Mouse (Mus musculus): ENCODE data around the gene Fam83c. TPM values are rescaled to one million over a fixed set of nuclear protein-coding genes. Genes with fewer than 3 reads are reported as not detected.

Gene Fam83c
- polyA plus RNA-seq, 1 experiment from 2014 or later: 0.74 TPM

DNA sequence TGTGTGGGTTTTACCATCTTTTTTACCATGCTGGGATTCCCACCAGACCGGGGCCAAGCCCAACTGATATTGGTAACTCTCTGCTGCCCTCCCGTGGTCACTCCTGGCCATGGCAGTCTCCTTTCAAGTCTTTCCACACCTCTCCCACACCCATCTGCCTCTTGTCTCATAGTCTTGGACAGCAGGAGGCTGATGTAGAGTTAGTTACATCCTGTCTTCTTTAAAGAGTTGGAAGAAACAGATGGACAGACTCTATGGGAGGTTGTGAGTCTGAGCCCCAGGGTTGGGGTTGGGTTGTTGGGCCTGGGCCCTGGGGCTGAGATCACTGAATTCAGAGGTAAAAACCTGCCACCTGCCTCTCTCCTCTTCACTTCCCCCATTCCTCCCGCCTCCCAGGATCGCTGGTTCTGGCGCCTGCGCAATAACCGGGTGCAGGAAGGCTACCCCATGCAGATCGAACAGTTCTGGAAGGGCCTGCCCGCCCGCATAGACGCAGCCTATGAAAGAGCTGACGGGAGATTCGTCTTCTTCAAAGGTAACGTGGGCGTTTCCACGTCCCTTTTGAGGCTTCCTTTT lies 22.7 kb downstream of the Fam83c start:
- 42% methylated on average over 16 of the region's 16 CpGs for WGBS
- peak; percentile 50 for DNase-seq (ENCODE audit: low spot score)
- ATAC-seq (ENCODE audit: low read depth): no peak

DNA sequence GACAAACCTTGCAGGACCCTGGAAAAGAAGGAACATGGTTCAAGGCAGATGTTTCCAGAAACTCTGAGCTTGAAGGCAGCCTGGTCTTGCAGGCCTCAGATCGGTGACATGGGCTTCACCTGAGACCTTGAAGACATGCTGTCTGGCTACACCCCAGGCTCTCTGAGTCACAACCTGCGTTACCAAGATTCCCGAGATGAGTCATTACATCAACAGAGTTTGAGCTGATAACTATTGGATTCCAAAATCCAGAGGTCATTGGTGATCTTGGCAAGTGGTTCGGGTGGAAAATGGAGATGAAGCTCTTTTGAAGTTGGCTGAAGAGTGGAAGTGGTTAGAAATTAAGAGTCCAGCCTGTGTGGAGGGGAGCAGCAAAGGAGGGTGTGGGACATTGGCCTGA lies 25.0 kb downstream of the Fam83c start:
- WGBS: 81% methylated on average over 4 of the region's 4 CpGs

More for the DNA sequence above, 22.7 kb downstream of the Fam83c start:
- Histone ChIP-seq H3K36me3 (ENCODE audit: control insufficient read depth, insufficient read depth, low read length) (no peaks in the 10 kb centered on the region), H3K9me3 (ENCODE audit: control insufficient read depth, low read length) (no peaks in the 10 kb centered on the region), H3K9ac (ENCODE audit: low read depth, low read length) (no peak overlapping the region), H3K4me3 (ENCODE audit: low read depth, low read length) (no peak overlapping the region), H3K4me2 (ENCODE audit: low read depth, low read length) (no peak overlapping the region), H3K27ac (replicated peaks; ENCODE audit: low read depth, low read length) (no peak overlapping the region), H3K27me3 (replicated peaks; ENCODE audit: control insufficient read depth, insufficient read depth, low read length) (no peaks in the 10 kb centered on the region), H3K4me1 (ENCODE audit: control insufficient read depth, insufficient read depth, low read length) (no peaks in the 10 kb centered on the region)

DNA sequence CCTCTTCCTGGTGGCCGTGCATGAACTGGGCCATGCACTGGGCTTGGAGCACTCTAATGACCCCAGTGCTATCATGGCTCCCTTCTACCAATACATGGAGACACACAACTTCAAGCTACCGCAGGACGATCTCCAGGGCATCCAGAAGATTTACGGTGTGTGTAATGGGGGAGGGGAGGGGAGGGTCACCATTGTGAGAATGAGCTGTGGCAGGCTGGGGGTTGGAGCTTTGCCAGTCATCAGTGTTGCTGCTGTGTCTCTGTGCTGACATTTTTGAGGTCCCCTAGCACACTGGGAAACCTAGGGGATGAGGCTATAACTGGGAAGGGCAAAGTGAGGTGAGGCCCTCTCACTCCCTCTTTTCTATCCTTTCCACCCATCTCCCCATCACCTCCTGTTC lies 27.2 kb downstream of the Fam83c start:
- DNase-seq (ENCODE audit: low spot score) (no peak), ATAC-seq (ENCODE audit: low read depth) (no peak)
- no peaks in the 10 kb centered on the region for H3K27me3 ChIP-seq (replicated peaks; ENCODE audit: control insufficient read depth, insufficient read depth, low read length)
- no peak overlapping the region for H3K27ac ChIP-seq (replicated peaks; ENCODE audit: low read depth, low read length)
- H3K9ac ChIP-seq (ENCODE audit: low read depth, low read length): no peak overlapping the region
- H3K4me1 ChIP-seq (ENCODE audit: control insufficient read depth, insufficient read depth, low read length): no peaks in the 10 kb centered on the region
- H3K4me2 ChIP-seq (ENCODE audit: low read depth, low read length): no peak overlapping the region
- no peaks in the 10 kb centered on the region for H3K9me3 ChIP-seq (ENCODE audit: control insufficient read depth, low read length)
- WGBS: 73% methylated on average over 4 of the region's 4 CpGs
- H3K4me3 ChIP-seq (ENCODE audit: low read depth, low read length): no peak overlapping the region
- no peaks in the 10 kb centered on the region for H3K36me3 ChIP-seq (ENCODE audit: control insufficient read depth, insufficient read depth, low read length)

More for the DNA sequence above, 25.0 kb downstream of the Fam83c start:
- H3K9ac ChIP-seq (ENCODE audit: low read depth, low read length): no peak overlapping the region
- no peak overlapping the region for H3K27ac ChIP-seq (replicated peaks; ENCODE audit: low read depth, low read length)
- H3K9me3 ChIP-seq (ENCODE audit: control insufficient read depth, low read length): no peaks in the 10 kb centered on the region
- no peaks in the 10 kb centered on the region for H3K27me3 ChIP-seq (replicated peaks; ENCODE audit: control insufficient read depth, insufficient read depth, low read length)
- H3K36me3 ChIP-seq (ENCODE audit: control insufficient read depth, insufficient read depth, low read length): no peaks in the 10 kb centered on the region
- H3K4me1 ChIP-seq (ENCODE audit: control insufficient read depth, insufficient read depth, low read length): no peaks in the 10 kb centered on the region
- DNase-seq (ENCODE audit: low spot score) (no peak), ATAC-seq (ENCODE audit: low read depth) (no peak)
- H3K4me2 ChIP-seq (ENCODE audit: low read depth, low read length): no peak overlapping the region
- no peak overlapping the region for H3K4me3 ChIP-seq (ENCODE audit: low read depth, low read length)

DNA sequence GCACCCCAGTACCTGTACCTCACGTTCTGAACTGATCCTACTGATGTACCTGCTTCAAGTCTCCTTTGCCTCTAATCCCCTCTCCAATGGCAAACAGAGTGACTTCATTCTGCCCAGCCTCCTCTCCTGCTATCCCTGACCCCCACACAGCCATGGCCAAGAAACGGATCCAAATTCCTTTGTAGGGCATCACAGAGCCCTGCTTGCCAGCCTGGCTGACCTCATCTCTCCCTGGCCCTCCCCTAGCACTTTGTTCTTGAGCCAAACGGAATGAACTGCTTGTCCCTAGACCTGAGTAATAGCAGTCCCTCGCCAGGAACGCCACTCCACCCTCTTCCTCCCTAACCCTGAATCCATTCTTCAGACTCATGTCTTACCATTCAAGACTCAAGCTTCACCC lies 28.1 kb downstream of the Fam83c start:
- WGBS: 60% methylated on average over 5 of the region's 5 CpGs
- Histone ChIP-seq H3K4me1 (ENCODE audit: control insufficient read depth, insufficient read depth, low read length) (no peaks in the 10 kb centered on the region), H3K9me3 (ENCODE audit: control insufficient read depth, low read length) (no peaks in the 10 kb centered on the region), H3K9ac (ENCODE audit: low read depth, low read length) (no peak overlapping the region), H3K27ac (replicated peaks; ENCODE audit: low read depth, low read length) (no peak overlapping the region), H3K4me2 (ENCODE audit: low read depth, low read length) (no peak overlapping the region), H3K27me3 (replicated peaks; ENCODE audit: control insufficient read depth, insufficient read depth, low read length) (no peaks in the 10 kb centered on the region), H3K4me3 (ENCODE audit: low read depth, low read length) (no peak overlapping the region), H3K36me3 (ENCODE audit: control insufficient read depth, insufficient read depth, low read length) (no peaks in the 10 kb centered on the region)
- DNase-seq (ENCODE audit: low spot score) (no peak), ATAC-seq (ENCODE audit: low read depth) (no peak)

DNA sequence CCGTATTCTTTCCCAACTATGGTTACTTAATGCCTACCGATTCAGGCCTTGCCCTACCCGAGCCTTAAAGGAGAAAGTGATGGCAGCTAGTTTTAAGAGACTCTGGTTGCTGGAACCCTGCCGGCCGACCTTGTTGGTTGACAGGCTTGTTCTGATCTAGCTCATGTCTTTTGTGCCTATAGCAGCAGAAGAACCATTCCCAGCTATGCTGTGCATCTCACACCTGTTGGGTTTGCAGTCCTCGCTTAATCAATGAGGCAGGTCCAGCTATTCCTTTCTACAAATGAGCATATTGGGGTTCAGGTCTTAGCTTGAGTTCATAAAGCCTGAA lies 28.8 kb downstream of the Fam83c start:
- no peaks in the 10 kb centered on the region for H3K9me3 ChIP-seq (ENCODE audit: control insufficient read depth, low read length)
- no peak overlapping the region for H3K4me3 ChIP-seq (ENCODE audit: low read depth, low read length)
- no peak overlapping the region for H3K27ac ChIP-seq (replicated peaks; ENCODE audit: low read depth, low read length)
- DNase-seq (ENCODE audit: low spot score) (no peak), ATAC-seq (ENCODE audit: low read depth) (no peak)
- H3K4me1 ChIP-seq (ENCODE audit: control insufficient read depth, insufficient read depth, low read length): no peaks in the 10 kb centered on the region
- 86% methylated on average over 6 of the region's 6 CpGs for WGBS
- no peaks in the 10 kb centered on the region for H3K27me3 ChIP-seq (replicated peaks; ENCODE audit: control insufficient read depth, insufficient read depth, low read length)
- H3K4me2 ChIP-seq (ENCODE audit: low read depth, low read length): no peak overlapping the region
- no peak overlapping the region for H3K9ac ChIP-seq (ENCODE audit: low read depth, low read length)
- no peaks in the 10 kb centered on the region for H3K36me3 ChIP-seq (ENCODE audit: control insufficient read depth, insufficient read depth, low read length)

DNA sequence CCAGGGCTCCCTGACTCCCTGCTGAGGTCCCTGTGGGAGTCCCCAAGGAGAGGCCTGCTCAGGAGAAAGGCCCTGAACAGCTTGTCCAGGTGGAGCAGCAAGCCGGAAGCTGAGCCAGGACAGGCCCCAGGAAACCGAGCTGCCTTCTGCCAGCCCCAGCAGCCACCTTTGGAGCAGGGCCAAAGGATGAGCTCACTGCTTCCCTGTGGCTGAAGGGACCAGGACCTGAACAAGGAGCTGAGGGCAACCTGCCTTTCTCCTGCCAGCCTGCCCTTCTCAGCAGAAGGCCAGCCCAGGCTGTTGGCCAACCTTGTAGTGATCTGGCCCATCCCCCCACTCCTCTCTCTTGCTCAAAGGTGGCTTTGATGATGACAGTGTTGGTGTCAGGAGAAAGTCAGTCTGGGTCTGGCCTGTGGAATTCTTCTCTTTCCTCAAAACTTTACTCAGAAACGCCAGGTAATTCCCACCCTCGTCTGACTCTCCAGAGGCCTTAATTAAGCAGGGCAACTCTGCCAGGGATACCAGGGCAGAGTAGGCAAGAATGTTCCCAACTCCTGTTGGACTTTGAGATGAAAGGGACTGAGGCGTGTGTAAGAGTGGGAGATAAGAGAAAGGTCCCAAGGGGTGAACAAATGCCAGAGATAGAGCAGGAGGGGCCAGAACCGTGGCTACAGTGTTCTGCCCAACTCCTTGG lies 29.3 kb downstream of the Fam83c start:
- Histone ChIP-seq H3K4me3 (ENCODE audit: low read depth, low read length) (no peak overlapping the region), H3K36me3 (ENCODE audit: control insufficient read depth, insufficient read depth, low read length) (no peaks in the 10 kb centered on the region), H3K9me3 (ENCODE audit: control insufficient read depth, low read length) (no peaks in the 10 kb centered on the region), H3K4me1 (ENCODE audit: control insufficient read depth, insufficient read depth, low read length) (no peaks in the 10 kb centered on the region), H3K9ac (ENCODE audit: low read depth, low read length) (no peak overlapping the region), H3K27me3 (replicated peaks; ENCODE audit: control insufficient read depth, insufficient read depth, low read length) (no peaks in the 10 kb centered on the region), H3K4me2 (ENCODE audit: low read depth, low read length) (no peak overlapping the region), H3K27ac (replicated peaks; ENCODE audit: low read depth, low read length) (no peak overlapping the region)
- 49% methylated on average over 6 of the region's 6 CpGs for WGBS
- no peak for ATAC-seq (ENCODE audit: low read depth)
- DNase-seq (ENCODE audit: low spot score): peak; percentile 11

DNA sequence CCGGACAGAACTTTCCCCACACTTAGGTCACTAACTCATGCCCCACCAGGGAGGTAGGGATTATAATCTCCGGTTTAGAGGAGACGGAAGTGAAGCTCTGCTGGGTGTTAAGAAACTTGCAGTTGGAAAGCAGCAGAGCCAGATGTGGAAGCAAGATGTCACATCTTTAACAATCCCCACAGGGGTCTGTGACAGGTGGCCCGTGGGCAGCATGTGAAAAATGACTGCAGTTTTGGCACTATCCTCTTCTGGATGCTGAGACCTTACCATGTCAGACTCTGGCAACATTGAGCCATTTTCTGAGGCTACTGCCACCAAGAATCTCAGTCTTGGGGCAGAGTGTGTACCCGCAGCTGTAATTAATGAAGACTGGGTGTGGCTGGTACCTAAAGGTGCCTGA lies 30.6 kb downstream of the Fam83c start:
- no peak overlapping the region for H3K4me3 ChIP-seq (ENCODE audit: low read depth, low read length)
- 63% methylated on average over 5 of the region's 5 CpGs for WGBS

DNA sequence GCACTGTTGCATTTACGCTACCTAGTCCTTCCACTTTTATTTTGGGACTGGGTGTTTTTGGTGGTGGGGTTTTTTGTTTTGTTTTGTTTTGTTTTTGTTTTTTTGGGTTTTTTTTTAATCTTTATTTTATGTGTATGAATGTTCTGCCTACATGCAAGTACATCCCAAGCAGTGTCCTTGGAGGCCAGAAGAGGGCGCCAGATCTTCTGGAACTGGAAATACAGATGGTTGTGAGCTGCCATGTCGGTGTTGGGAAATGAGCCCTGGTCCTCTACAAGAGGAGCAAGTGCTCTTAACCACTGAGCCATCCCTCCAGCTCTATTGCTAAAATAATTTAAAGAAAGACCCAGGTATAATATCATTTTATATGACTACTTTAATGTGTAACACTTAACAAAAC lies 31.9 kb downstream of the Fam83c start:
- no peaks in the 10 kb centered on the region for H3K9me3 ChIP-seq (ENCODE audit: control insufficient read depth, low read length)
- no peaks in the 10 kb centered on the region for H3K36me3 ChIP-seq (ENCODE audit: control insufficient read depth, insufficient read depth, low read length)
- no peak for DNase-seq (ENCODE audit: low spot score)
- ATAC-seq (ENCODE audit: low read depth): no peak
- no peak overlapping the region for H3K4me2 ChIP-seq (ENCODE audit: low read depth, low read length)
- no peak overlapping the region for H3K27ac ChIP-seq (replicated peaks; ENCODE audit: low read depth, low read length)
- no peak overlapping the region for H3K9ac ChIP-seq (ENCODE audit: low read depth, low read length)
- H3K4me1 ChIP-seq (ENCODE audit: control insufficient read depth, insufficient read depth, low read length): no peaks in the 10 kb centered on the region
- H3K4me3 ChIP-seq (ENCODE audit: low read depth, low read length): no peak overlapping the region
- 51% methylated on average over 3 of the region's 3 CpGs for WGBS
- no peaks in the 10 kb centered on the region for H3K27me3 ChIP-seq (replicated peaks; ENCODE audit: control insufficient read depth, insufficient read depth, low read length)

More for the DNA sequence above, 30.6 kb downstream of the Fam83c start:
- Histone ChIP-seq H3K4me2 (ENCODE audit: low read depth, low read length) (no peak overlapping the region), H3K36me3 (ENCODE audit: control insufficient read depth, insufficient read depth, low read length) (no peaks in the 10 kb centered on the region), H3K4me1 (ENCODE audit: control insufficient read depth, insufficient read depth, low read length) (no peaks in the 10 kb centered on the region), H3K27ac (replicated peaks; ENCODE audit: low read depth, low read length) (no peak overlapping the region), H3K9ac (ENCODE audit: low read depth, low read length) (no peak overlapping the region), H3K9me3 (ENCODE audit: control insufficient read depth, low read length) (no peaks in the 10 kb centered on the region), H3K27me3 (replicated peaks; ENCODE audit: control insufficient read depth, insufficient read depth, low read length) (no peaks in the 10 kb centered on the region)
- no peak for DNase-seq (ENCODE audit: low spot score)
- ATAC-seq (ENCODE audit: low read depth): no peak

DNA sequence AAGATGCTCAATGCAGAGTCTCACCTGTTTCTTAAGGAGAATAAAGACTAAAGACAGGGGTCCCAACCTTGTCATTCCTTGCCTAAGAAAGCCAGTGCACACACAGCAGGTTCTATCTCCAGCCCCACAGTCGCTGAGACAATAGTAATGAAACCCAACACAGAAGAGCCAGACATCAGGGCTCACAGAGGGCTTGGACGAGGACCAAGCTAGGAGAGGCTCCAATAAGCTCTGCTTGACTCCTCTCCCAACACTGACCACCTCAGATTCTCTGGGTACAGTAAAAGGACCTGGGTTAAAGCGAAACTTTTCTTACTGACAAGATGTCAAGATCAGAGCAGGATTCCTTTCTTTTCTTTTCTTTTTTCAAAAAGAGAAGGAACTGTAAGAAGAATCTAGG lies 36.0 kb downstream of the Fam83c start:
- H3K9me3 ChIP-seq (ENCODE audit: control insufficient read depth, low read length): no peaks in the 10 kb centered on the region
- H3K36me3 ChIP-seq (ENCODE audit: control insufficient read depth, insufficient read depth, low read length): no peaks in the 10 kb centered on the region

More for the DNA sequence above, 36.0 kb downstream of the Fam83c start:
- Histone ChIP-seq H3K27ac (replicated peaks; ENCODE audit: low read depth, low read length) (no peak overlapping the region), H3K9ac (ENCODE audit: low read depth, low read length) (no peak overlapping the region), H3K4me2 (ENCODE audit: low read depth, low read length) (no peak overlapping the region), H3K4me3 (ENCODE audit: low read depth, low read length) (no peak overlapping the region), H3K27me3 (replicated peaks; ENCODE audit: control insufficient read depth, insufficient read depth, low read length) (no peaks in the 10 kb centered on the region), H3K4me1 (ENCODE audit: control insufficient read depth, insufficient read depth, low read length) (no peaks in the 10 kb centered on the region)
- DNase-seq (ENCODE audit: low spot score) (no peak), ATAC-seq (ENCODE audit: low read depth) (no peak)
- 62% methylated on average over 3 of the region's 3 CpGs for WGBS
